Mouse (Mus musculus): ENCODE measurements around the gene Itgb1bp1.

The Itgb1bp1 gene

GRCm38 (mm10) chr12:21286243-21286622, at the start of gene Itgb1bp1:
Itgb1bp1 (minus strand) TSS chr12:21286284.
- DNase-seq, result peak; percentile 100

GRCm38 (mm10) chr12:21335869-21336268, 49.8 kb upstream of the Itgb1bp1 start:
- DNase-seq, result peak; percentile 7

- no peak for DNase-seq
Measured at GRCm38 (mm10) chr12:21333766-21334165, 47.7 kb upstream of the Itgb1bp1 start.

GRCm38 (mm10) chr12:21333021-21333420, 46.9 kb upstream of the Itgb1bp1 start:
- no peak for DNase-seq

DNA sequence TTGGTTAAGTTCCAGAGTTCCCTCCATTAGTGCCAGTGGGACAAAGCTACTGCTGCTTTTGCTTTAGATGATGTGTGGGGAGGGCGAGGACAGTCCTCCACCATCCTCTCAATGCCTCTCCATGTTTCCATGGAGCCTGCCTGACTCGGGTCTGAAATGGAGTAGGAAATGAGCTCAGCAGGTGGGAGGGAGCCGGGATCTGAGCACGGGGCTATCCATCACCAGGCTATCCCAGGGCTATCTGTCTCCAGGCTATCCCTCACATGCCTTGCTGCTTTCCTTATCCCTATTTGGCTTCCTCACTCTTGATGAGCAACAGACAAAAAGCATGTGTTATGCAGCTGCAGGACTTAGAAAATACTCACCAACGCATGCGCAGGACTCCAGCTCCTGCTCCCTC, 45.6 kb upstream of the Itgb1bp1 start:
- no peak for DNase-seq

GRCm38 (mm10) chr12:21330961-21331576, 45.0 kb upstream of the Itgb1bp1 start:
- no peak for DNase-seq

DNA sequence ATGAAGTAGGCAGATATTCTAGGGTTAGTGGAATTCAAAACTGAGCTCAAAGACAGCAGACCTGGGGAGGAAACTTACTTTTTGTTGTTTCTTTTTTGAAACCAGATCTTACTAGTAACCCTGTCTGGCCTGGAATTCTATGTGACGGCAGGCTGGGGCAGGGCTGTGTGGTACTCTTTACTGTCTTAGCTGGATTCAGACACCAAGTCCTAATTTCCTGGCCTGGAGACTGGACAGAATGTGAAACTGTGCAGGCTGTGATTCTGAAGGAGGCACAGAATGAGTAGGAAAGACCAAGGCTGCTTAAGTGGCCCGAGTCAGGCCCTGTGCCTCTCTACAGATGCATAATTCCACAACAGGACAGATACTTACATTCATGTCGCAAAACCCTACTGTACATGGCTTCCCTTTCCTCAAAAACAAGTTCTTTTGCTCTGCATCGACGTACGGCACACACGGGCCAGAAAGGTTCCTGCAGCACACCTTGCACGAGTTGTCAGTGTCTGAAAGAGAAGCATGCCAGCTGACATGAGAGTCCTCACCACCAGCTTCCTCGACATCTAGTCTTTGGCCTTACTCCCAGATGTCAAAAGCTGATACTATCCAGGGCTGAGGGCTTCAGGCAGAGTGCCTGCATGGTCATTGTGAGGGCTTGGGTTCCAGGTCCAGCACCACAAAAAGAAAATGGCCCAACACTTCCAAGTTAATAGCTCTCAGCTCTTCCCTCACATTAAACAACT, 43.7 kb upstream of the Itgb1bp1 start:
- no peak for DNase-seq

DNA sequence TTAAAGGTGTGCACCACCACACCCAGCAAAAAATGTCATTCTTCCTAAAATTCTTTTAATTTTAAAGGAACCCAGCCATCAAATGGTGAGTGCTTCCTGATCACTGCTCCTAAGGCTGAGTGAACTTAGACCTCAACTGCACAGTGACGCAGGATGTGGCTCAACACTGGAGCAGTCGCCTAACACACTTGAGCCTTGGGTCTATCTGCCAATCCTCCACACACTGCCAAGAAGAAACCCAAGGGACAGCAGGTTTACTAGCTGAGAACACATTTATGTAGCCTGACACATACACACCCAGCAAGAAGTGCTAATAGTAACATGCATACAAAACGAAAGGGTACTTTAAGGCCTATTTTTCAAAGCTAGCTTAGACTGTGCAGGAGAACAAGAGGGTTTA, 40.2 kb upstream of the Itgb1bp1 start:
- no peak for DNase-seq

DNA sequence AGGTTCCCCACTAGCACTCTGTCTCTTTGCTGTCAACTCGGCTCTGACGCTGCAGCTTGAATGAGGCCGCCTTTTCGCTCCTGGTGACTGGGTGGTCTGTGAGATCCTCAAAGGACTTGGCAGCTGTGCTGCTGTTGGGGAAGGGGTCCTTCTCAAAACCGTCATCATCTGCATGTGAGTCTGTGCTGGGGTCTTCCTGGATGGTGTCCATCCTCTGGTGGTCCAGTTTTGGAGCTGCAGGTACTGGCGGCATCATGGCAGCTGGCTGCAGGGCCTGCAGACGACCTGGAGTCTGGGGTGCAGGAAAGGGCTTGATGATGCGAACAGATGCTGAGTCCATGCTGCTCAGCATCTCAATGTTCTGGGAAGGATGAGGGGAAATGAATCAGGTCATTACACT, 39.2 kb upstream of the Itgb1bp1 start:
- DNase-seq, result no peak

GRCm38 (mm10) chr12:21324101-21324500, 38.0 kb upstream of the Itgb1bp1 start:
- no peak for DNase-seq

GRCm38 (mm10) chr12:21322856-21323255, 36.8 kb upstream of the Itgb1bp1 start:
- no peak for DNase-seq

GRCm38 (mm10) chr12:21322296-21322695, 36.2 kb upstream of the Itgb1bp1 start:
- no peak for DNase-seq

DNA sequence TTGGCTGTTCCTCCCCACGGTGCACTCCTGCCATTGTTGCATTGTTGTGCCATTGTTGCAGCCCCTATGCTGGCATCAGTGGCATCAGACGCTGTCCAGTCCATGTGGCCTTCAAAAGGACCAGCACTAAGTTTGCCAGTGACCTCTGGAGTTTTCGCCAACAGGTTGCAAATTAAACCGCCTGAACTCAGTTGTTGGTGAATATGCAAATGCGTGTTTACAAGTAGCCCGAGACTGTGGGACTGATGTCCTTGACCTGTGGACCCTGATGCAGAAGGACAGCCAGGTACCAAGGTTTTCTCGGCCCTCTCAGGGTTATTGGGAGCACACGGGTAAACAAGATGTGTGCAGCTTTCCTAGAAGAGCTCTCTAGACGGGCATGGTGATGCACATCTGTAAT, 35.1 kb upstream of the Itgb1bp1 start:
- no peak for DNase-seq

DNA sequence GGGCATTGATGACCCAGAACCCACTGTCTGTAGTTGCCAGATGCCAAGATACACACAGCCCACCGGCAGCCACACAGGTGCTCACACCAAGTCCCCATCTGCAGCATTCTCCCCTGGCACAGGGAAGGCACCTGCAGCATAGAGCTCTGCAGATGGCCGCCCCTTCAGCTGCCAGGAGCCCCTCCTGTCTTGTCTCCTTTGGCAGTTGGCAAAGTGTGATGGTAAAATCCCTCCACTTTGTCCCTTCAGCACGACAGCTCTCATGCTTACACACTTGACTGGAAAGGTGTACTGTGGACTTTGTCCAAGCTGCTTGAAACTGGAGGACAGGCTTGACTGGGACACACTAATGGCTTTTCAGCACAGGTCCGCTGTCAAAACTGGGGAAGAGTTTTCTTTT, 34.2 kb upstream of the Itgb1bp1 start:
- peak; percentile 32 for DNase-seq

DNA sequence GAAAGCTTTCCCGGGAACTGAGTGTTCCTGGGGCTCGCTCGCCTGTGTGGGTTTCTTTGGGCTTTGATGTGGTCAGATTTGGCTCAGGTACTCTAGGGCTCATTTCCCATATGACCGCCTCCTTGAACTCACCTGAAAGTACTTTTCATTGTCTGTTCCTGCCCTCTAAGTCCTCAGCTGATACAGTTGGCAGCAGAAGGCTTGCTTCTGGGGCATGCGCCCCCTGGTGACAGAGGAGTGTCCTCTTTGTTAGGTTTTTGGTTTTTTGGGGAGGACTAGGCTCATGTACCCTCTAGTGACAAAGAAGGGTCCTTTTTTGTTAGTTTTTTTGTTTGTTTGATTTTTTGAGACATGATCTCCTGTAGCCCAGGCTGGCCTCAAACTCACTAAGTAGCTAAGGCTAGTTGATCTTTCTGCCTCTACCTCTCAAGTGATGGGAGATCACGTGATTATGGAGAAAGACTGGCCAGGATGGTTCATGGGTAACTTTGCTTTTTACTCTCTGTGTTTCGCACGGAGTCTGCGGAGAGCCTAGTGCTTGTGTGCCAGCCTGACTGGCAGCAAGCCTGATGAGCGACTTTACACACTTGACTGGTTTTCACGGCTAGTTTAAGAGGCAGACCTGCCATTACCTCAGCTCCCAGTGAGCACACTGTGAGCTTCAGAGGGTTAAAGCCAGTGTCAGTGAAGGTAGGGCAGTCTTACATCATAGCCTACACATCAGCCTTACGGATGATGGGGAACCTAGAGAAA, 32.2 kb upstream of the Itgb1bp1 start:
- peak; percentile 79 for DNase-seq

- DNase-seq, result peak; percentile 66
Measured at GRCm38 (mm10) chr12:21316869-21317265, 30.8 kb upstream of the Itgb1bp1 start.

DNA sequence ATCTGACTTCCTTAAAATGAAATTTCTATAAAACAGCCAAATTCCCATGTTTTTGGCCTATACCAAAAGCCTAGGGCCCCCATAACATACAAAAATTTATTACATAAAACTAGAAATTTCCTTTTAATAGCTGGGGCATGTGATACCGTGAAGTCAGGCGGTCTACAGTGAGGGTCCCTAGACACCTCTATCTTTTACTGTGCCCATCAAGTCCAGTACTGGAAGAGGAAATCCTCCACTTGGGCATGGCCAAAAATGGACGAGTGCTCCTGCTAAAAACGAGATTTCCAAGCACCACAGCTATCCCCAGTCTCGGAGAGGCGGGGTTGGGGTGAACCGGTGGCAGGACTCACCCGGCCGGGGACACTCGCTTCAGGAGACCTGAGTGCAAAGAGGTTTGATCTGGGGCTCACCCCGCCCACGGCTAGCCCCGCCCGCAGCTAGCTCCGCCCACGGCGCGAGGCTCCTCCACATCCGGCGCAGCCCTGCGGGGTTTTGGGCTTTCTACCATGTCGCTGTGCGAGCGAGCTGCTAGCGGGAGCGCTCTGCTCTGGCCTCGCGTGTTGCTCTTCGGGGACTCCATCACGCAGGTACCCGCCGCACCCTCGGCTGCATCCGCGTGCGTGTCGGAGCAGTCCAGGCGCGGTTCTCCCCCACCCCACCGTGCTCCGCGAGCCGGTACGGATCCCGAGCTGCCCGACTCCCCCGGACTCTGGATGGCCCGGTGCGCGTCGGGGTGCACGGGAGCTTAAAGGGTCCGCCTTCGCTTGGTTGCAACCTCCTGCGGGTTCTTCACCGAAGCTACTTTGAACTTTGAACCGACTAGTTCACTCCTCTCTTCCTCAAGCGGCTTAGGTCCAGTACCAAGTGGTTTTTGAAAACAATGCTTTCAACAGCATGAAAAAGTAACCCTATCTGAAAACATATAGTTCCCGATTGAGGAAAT, 30.1 kb upstream of the Itgb1bp1 start, which contains the start of gene Iah1:
Gene Iah1 (plus strand): TSS at position 467 of the 946 bp plus-strand sequence.
- DNase-seq, result peak; percentile 88

GRCm38 (mm10) chr12:21312201-21312600, 26.1 kb upstream of the Itgb1bp1 start:
- DNase-seq, result no peak

GRCm38 (mm10) chr12:21306721-21307120, 20.6 kb upstream of the Itgb1bp1 start:
- DNase-seq, result no peak

DNA sequence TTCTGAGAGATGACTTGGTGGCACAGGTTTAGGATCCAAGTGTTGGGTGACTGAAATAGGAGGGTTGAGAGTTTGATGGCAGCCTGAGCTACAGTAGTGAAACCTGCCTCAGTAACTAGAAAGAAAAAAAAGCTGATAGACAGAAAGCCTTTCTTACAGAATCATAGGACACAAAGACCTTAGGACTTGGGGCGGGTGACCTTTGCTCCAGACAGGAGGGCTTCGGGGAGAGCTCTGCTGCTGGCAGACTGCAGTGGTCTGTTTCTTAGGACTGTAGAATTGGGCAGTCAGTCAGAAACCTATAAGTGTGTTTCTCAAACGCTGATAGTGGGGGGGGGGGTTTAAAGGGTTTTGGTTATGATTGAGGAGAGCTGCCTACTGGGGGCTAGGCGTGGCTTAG, 19.7 kb upstream of the Itgb1bp1 start:
- no peak for DNase-seq

- no peak for DNase-seq
Measured at GRCm38 (mm10) chr12:21302361-21302783, 16.3 kb upstream of the Itgb1bp1 start.

DNA sequence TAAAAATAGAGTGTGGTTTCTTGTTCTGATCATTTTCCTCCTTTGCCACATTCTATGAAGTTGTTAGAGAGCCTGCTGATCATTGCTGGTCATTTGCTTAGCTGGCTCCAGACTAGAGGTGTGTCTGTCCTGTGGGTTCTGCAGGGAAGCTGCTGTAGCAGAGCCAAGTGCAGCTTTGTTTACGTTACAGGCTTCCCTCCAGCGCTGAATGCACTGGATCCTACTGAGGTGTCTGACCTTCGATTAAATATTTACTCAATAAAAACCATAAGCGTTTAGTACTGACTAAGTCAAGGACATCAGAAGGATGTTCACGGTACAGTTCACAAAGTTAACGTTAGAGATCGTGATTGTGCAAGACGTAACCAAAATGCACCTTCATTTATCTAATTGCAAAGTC, 15.8 kb upstream of the Itgb1bp1 start:
- no peak for DNase-seq

DNA sequence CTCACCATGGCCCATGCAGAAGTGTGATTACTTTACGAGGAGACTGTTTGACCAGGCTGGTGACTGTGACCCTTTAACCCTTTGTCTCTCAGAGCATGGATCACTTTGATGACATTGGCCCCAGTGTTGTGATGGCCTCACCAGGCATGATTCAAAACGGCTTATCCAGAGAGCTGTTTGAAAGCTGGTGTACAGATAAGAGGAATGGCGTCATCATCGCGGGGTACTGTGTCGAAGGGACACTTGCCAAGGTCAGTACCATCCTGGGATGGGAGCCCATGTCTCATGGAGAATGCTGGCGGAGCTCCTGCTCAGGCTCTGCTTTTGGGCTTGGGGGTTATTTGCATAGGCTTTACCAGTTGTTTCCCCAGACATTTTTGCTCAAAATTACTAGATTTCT, 15.2 kb upstream of the Itgb1bp1 start:
- DNase-seq, result no peak
